Mouse (Mus musculus) testis, adult 2 months (tissue): Measurements from ENCODE around the gene Bax.

Experiments
- CTCF ChIP-seq: fragments of 200-500 bp; IDR thresholded peaks from 2 replicates; pipeline ENCODE4 v1.5.1; 2012; ENCODE audit warnings: low read depth, mild to moderate bottlenecking, inconsistent platforms, low read length, moderate library complexity; ENCODE audit not compliant: control insufficient read depth, insufficient read depth, insufficient replicate concordance
- POLR2A ChIP-seq: fragments of 200-500 bp; IDR thresholded peaks from 2 replicates; pipeline ENCODE4 v1.6.1; 2012; ENCODE audit warnings: low read depth, mild to moderate bottlenecking, inconsistent platforms, low read length, moderate library complexity; ENCODE audit not compliant: control insufficient read depth

- TF ChIP-seq CTCF: no peak
- TF ChIP-seq POLR2A: no peak
Measured at GRCm38 (mm10) chr7:45461781-45462180, 4.9 kb downstream of the Bax start.
